Mouse (Mus musculus): ENCODE measurements around the gene Rrp8. TPM values are rescaled to one million over a fixed set of nuclear protein-coding genes. Genes with fewer than 3 reads are reported as not detected.
A peak's percentile ranks its signal among the peaks of the same experiment; 100 is the strongest.

Gene Rrp8
- total RNA-seq (2014; rRNA removed) (14.5 TPM in 2 replicates), polyA plus RNA-seq (2015; fragmentation: Nextera tagmentation; extraction: Ambion mirVana) (18.9 and 20.8 TPM in 2 replicates)

DNA sequence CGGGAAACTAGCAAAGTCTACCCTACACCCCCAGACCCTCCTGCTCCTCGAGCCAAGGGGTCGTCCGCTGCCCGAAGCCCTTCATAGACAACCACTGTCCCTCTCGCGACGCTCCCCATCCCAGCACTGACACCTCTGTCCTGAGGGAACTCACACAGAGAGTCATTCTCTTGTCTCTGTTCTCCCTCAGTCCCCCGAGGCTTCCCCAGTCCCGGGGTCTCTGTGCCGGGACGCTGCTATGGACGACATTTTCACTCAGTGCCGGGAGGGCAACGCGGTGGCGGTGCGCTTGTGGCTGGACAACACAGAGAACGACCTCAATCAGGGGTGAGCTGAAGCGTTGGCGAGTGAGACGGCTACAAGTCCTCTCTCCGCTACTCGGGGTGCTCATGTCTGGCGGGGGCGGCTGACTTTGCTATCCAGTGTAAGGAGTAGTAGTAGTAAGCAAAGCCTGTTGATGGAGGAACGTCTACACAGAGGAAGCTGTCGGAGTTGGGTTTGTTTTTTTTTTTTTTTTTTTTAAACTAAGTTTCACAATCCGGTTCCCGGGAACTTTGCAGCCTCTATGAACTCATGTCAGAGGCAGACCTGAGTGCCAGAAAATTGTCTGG, at the start of gene Rrp8:
TSS of gene Rrp8 (minus strand) at position 475 of the 611 bp plus-strand sequence.
- H3K4me3 ChIP-seq (ENCODE audit: low read length): peak within 1 kb of the TSS; percentile 57
- under 1% methylated on average over 30 of the region's 30 CpGs for WGBS
- H3K36me3 ChIP-seq (ENCODE audit: insufficient read depth, low read length): peaks cover 37% of the 10 kb centered on the region
- H3K4me2 ChIP-seq (ENCODE audit: low read depth, low read length): peak within 1 kb of the TSS; percentile 95
- H3K27ac ChIP-seq: peak within 1 kb of the TSS; percentile 82
- TF ChIP-seq CTCF (IDR thresholded peaks at IDR 0.05; ENCODE audit: low read depth): no peak
- ATAC-seq: peak; percentile 6; the same call in 1 of the 2 replicates
- H3K27me3 ChIP-seq (ENCODE audit: insufficient read depth, low read length): no peaks in the 10 kb centered on the region
- H3K9ac ChIP-seq (replicated peaks; ENCODE audit: low read length): peak within 1 kb of the TSS; percentile 77
- DNase-seq (ENCODE audit: low spot score): peak; percentile 31
- 0 out of 2 replicates have a peak, but pooled peaks cover 5% of the 10 kb centered on the region for H3K4me1 ChIP-seq (ENCODE audit: insufficient read depth, low read length)
- H3K9me3 ChIP-seq (ENCODE audit: low read length): no peaks in the 10 kb centered on the region

DNA sequence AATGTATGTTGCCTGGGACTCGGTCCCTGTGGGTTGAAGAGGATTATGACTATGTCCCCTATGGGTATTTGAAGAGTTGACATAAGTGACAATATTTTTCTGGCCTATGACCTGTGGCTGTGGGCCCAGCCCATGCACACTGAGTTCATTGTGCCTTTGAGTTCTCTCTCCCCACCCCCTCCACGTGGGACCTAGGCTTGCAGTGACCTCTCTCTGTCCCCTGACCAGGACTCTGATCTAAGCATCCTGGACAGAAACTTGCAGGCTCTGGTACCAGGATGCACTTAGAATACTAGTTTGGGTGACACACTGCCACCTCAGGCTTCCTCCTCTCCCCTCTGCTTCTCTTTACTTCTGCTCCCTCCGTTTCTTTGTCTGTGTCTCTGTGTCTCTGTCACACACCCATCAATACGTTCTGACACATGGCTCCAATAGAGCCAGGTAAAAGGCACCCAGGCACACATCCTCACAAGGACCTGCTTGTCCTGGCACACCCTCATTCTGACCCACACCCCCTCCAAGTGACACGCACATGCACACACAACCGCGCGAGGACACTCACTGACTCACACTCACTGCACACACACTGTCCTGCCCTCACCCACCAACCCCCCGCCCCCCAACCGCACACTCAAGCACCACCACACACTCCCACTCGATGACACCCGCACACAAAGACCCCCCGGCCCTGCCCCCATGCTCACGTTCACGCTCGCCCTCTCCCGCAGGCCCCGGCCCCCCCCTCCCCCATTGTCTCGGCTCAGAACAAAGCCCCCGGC, 49.5 kb upstream of the Rrp8 start:
- ATAC-seq (peak; percentile 79), DNase-seq (ENCODE audit: low spot score) (peak; percentile 57)
- Histone ChIP-seq H3K9ac (replicated peaks; ENCODE audit: low read length) (peak overlapping the region; percentile 99), H3K27ac (peak overlapping the region; percentile 97), H3K4me2 (ENCODE audit: low read depth, low read length) (peak overlapping the region; percentile 84), H3K27me3 (ENCODE audit: insufficient read depth, low read length) (no peaks in the 10 kb centered on the region), H3K36me3 (ENCODE audit: insufficient read depth, low read length) (peaks cover 10% of the 10 kb centered on the region; the same call in 1 of the 2 replicates), H3K4me1 (ENCODE audit: insufficient read depth, low read length) (peaks cover 32% of the 10 kb centered on the region), H3K4me3 (ENCODE audit: low read length) (peak overlapping the region; percentile 96), H3K9me3 (ENCODE audit: low read length) (no peaks in the 10 kb centered on the region)
- WGBS: 4% methylated on average over 20 of the region's 20 CpGs
- TF ChIP-seq CTCF (IDR thresholded peaks at IDR 0.05; ENCODE audit: low read depth): no peak

DNA sequence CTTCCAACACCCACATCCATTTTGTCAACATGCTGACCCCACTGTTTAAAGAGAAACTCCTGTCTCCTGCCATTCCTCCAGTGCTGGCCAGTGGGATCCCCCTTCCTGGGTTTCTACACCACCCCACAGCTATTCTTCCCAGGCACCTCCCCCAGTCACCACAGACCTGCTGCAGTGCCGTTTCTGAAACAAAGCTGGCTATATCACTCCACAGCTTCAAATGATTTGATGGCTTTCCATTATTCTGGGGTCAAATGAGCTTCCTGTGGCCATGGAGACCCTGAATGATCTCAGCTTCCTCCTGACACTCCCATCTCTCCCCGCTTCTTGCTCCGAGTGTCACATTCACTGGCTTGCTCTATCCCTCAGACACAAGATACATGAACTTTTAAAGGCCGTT, 47.4 kb upstream of the Rrp8 start:
- TF ChIP-seq CTCF (IDR thresholded peaks at IDR 0.05; ENCODE audit: low read depth): no peak
- DNase-seq (ENCODE audit: low spot score) (peak; percentile 8), ATAC-seq (no peak)
- Histone ChIP-seq H3K4me3 (ENCODE audit: low read length) (0 out of 2 replicates have a peak overlapping the region, but pooled peaks have one; percentile 1), H3K4me2 (ENCODE audit: low read depth, low read length) (peak overlapping the region; percentile 84), H3K9me3 (ENCODE audit: low read length) (no peaks in the 10 kb centered on the region), H3K36me3 (ENCODE audit: insufficient read depth, low read length) (peaks cover 21% of the 10 kb centered on the region; the same call in 1 of the 2 replicates), H3K27ac (peak overlapping the region; percentile 45; the same call in 1 of the 2 replicates), H3K9ac (replicated peaks; ENCODE audit: low read length) (peak overlapping the region; percentile 22; the same call in 1 of the 2 replicates), H3K4me1 (ENCODE audit: insufficient read depth, low read length) (peaks cover 32% of the 10 kb centered on the region), H3K27me3 (ENCODE audit: insufficient read depth, low read length) (no peaks in the 10 kb centered on the region)
- 8% methylated on average over 4 of the region's 4 CpGs for WGBS

DNA sequence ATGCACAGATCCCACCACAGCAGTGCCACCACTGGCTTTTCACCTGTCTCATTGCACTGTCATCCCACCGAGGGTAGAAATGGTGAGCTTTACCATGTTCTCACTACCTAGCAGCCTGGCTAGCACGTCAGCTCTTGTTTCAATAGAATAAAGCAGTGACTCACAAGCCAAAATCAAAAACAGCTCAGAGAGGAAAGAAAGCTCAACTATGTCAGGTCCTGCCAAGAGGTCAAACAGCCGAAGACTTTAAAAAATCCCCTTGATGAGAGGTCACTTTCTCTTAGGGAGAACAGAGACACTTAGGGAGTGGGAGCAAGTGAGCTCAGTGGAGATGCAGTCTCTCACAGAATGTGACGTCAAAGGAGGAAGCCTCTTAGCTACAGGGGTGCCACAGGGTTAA, 46.7 kb upstream of the Rrp8 start:
- DNase-seq (ENCODE audit: low spot score): no peak
- WGBS: 35% methylated on average over 4 of the region's 4 CpGs
- Histone ChIP-seq H3K9me3 (ENCODE audit: low read length) (no peaks in the 10 kb centered on the region), H3K4me1 (ENCODE audit: insufficient read depth, low read length) (peaks cover 37% of the 10 kb centered on the region), H3K9ac (replicated peaks; ENCODE audit: low read length) (0 out of 2 replicates have a peak overlapping the region, but pooled peaks have one; percentile 22), H3K27me3 (ENCODE audit: insufficient read depth, low read length) (no peaks in the 10 kb centered on the region), H3K36me3 (ENCODE audit: insufficient read depth, low read length) (peaks cover 21% of the 10 kb centered on the region; the same call in 1 of the 2 replicates), H3K4me3 (ENCODE audit: low read length) (no peak overlapping the region), H3K27ac (no peak overlapping the region), H3K4me2 (ENCODE audit: low read depth, low read length) (0 out of 2 replicates have a peak overlapping the region, but pooled peaks have one; percentile 84)
- TF ChIP-seq CTCF (IDR thresholded peaks at IDR 0.05; ENCODE audit: low read depth): no peak
- ATAC-seq: no peak

DNA sequence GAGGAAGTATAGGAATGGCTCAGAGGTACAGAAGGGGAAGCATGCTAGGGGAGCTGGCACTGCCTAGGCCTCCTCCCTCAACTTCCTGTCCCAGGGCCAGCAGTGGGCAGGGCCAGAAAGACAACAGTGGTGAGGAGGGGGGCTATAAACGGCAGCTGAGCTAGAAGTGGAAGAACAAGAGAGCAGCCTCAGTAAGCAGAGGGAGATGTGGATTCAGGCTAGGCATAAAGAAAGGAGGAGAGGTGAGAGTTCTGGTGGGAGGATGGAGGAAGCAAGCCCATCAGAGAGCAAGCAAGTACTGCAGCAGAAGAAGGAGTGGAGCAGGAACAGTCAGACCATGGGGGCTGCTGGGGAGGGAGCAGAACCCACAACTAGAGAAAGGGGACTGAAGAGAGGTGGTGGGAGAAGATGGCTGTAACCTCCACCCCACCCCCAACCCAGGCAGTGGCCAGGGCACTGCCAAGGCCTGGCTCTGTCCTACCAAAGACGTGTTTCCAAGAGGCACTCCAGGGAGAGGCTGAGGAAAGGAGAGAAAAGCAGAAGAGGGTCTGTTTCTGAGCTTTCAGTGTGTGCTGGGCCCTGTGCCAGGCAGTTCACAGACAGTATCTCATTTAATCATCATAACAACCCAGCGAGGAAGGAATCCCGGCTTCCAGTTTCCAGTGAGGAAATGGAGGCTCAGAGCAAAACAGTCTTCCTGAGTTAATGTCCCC, 41.5 kb upstream of the Rrp8 start:
- DNase-seq (ENCODE audit: low spot score): peak; percentile 49
- no peak overlapping the region for H3K4me3 ChIP-seq (ENCODE audit: low read length)
- no peak overlapping the region; the same call in 1 of the 2 replicates for H3K9ac ChIP-seq (replicated peaks; ENCODE audit: low read length)
- H3K9me3 ChIP-seq (ENCODE audit: low read length): no peaks in the 10 kb centered on the region
- peaks cover 23% of the 10 kb centered on the region for H3K4me1 ChIP-seq (ENCODE audit: insufficient read depth, low read length)
- H3K36me3 ChIP-seq (ENCODE audit: insufficient read depth, low read length): peaks cover 24% of the 10 kb centered on the region; the same call in 1 of the 2 replicates
- 19% methylated on average over 4 of the region's 4 CpGs for WGBS
- TF ChIP-seq CTCF (IDR thresholded peaks at IDR 0.05; ENCODE audit: low read depth): no peak
- H3K4me2 ChIP-seq (ENCODE audit: low read depth, low read length): peak overlapping the region; percentile 35; the same call in 1 of the 2 replicates
- ATAC-seq: peak; percentile 61
- H3K27me3 ChIP-seq (ENCODE audit: insufficient read depth, low read length): no peaks in the 10 kb centered on the region
- H3K27ac ChIP-seq: peak overlapping the region; percentile 67
